Mouse (Mus musculus): ENCODE measurements at regions not wholly inside any gene's neighbourhood (a gene's known extent, or its start where the extent isn't known, plus 50 kb on each side); places are given as distances from the start of the nearest gene placed in this dataset.

GRCm38 (mm10) chr10:125899504-125899903 lies 66.5 kb upstream of the Lrig3 start:
- TF ChIP-seq CTCF (IDR thresholded peaks at IDR 0.05; ENCODE audit: borderline replicate concordance, insufficient read depth, low read length) (no peak), POLR2A (IDR thresholded peaks at IDR 0.05; ENCODE audit: low read depth, low read length) (no peak)

All from embryonic fibroblast, embryonic 13.5 days (primary cell).